Mouse (Mus musculus) adipocyte (in vitro differentiated cells): Measurements from ENCODE around the gene Man1b1.
A peak's percentile ranks its signal among the peaks of the same experiment; 100 is the strongest.

Source experiments
- DNase-seq: peaks from one replicate; pipeline ENCODE4 v3.0.0-alpha.2; 2016; ENCODE audit warnings: low spot score

Man1b1 gene

DNA sequence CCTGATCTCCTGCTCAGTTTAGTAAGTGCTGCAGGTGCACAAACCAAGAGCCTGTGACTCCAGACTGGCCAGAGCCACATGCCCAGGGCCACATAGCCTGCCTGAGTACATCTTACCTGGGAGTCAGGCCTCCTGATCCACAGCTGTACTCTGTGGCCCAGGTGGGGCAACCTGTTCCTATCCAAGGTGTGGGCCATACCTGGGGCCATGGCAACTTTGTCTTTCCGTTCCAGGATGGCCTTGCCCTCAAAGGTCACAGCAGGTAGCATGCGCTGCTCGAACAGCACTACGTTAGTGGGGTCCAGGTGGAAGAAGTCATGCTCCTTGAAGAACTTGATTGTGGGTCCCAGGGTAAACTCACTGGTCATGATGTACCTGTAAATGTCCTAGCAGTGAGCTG lies 32.2 kb downstream of the Man1b1 start:
- DNase-seq = no peak

DNA sequence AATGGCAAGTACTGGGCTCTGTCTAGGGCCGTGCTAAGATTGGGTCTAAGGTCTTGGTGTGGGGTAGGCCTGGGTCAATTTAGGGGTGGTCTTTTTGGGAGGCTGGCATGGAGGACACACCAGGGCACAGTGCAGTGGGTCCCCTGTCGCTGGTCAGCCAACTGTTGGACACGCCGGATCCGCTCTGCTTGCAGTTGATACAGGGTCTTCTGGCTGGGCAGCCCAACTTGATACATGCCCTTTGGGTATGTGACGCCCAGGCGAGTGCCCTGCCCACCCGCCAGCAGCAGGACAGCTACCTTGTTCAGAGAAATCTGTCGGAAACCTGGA lies 32.6 kb downstream of the Man1b1 start:
- no peak for DNase-seq

DNA sequence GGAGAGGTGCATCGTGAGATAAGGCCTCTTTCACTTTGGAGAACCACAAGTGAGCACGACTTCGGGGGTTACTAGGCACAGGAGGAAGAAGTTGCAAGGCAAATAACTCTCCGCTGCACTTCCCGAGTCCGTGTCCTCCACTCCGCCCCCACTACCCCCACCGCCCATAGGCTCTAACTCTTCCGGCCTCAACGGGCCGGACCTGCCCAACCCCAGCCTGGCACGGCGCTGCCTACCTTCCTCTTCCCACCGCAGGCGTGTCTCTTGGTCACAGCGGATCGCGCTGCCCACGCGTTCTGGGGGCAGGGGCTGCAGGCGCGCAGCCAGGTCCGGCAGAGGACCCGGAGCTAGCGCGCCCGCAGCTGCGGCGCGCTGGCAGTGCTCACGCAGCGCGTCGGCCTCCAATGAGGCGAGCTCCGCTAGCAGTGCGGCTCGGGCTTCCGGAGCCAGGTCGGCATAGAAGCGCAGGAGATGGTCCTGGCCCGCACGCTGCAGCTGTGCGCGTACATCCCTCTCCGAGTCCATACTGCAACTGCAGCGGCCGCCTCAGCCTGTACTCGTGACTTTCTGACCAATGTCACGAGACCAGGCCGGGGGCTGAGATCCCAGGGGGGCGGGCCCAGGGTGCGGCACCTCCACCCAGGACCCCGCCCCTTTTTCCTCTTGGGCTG lies 33.1 kb downstream of the Man1b1 start, which contains the start of gene Uap1l1:
Uap1l1 (minus strand) TSS at position 592 of the 671 bp plus-strand sequence.
- DNase-seq = peak; percentile 88

DNA sequence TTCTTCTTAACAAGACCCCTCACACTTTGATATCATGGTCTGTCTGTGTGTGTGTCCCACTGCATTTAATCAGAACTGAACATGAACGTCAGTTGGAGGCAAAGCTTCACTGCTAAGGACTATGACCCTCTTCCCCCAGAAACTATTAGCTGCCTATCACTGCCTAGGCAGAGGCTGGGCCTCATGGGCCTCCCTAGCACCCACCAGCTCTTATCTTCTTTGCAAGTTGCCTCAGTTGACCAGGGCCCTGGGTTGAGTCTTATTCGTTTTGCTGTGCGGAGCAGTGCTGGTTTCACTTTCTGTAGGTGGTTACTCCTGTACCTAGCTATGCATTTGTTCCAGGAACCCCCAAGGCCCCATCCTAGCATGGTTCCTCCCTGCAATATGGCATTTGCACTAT lies 37.9 kb downstream of the Man1b1 start:
- no peak for DNase-seq

DNA sequence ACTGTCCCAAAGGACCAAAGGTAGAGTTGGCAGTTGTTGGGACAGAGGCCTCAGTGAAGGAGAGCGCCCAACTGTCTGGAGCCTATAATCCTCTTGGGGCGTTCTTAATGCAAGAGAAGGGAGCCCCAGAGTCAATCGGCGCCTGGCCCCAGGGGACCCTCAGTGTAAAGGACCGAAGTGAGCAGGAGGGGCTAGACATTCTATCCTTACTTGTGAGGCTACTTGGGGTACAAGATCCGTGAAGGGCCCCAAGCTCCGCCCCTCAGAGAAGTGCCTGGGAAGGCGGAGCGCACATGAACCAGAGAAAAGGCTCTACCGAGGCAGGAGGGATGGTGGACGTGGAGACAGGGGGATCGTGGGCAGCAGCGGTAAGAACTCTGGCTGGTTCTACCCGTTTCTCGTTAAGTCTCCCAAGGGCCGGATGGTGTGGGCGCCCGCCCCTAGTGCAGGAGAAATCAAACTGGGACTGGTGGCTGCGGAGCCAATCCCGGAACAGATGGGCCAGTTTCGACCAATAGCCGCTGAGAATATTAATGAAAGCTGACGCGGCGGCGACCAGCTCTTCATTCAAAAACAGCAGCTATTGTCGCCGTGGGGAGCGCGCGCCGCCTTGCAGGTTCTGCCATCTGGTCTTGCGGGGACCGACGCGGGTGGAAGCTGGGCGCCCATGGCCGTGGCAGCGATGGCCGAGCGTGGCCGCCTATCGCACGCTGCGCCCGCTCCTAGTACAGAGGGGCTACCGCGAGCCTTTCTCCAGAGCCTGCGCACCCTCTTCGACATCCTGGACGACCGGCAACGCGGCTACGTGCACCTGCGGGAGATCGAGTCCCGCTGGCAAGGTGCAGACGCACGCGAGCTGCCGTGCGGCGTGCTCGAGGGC lies 39.9 kb downstream of the Man1b1 start, which contains the start of gene Sapcd2:
Sapcd2 (plus strand) TSS at position 558 of the 880 bp plus-strand sequence.
- peak; percentile 78 for DNase-seq

DNA sequence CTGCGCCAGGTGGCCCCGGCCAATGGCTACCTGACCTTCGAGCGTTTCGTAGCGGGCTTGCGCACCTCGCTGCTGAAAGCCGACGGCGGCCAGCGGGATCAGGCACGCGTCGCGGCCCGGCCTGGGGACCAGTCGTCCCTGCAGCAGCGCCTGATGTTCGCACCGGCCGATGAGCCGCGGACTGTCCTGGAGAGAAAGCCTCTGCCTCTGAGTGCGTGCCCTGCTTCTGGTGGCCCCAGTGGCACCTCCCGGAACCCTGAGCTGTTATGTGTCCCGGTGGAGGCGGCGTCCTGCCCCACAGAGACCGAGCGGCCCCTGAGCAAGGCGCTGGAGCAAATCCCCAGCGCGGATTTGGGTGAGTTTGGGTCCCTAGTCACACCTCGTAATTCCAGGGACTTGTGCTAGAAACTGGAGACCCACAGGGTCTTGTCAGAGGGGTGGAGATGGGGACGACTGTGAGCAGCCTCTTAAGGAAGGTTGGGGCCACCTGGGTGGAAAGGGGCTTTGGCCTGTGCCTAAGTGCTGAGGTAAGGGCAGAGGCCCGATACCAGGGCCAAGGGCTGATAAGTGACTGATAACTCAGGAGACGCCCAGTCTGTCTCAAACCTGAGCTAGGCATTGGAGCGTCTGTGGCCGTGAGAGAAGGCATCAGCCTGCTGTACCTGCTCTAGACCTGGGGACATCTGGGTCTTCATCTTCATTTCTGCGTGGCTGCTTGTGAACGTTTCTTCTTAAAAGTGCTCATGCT lies 40.7 kb downstream of the Man1b1 start:
- DNase-seq = no peak

DNA sequence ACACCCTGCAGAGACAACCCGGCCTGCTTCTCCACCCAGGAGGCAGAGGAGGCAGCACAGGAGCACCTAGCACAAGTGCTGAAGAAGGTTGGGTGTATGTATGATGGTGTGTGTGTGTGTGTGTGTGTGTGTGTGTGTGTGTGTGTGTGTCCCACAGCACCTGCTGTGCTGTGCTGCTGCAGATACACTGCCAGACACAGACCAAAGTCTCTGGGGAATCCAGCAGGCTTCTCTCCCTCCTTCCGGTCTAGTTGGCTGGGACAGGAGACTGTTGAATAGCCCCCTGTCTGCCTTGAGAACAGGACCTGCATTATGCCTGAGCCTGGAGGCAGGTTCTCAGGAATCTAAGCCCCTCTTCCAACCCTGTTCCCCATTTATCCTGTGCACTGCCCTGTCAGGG lies 41.3 kb downstream of the Man1b1 start:
- DNase-seq = no peak

DNA sequence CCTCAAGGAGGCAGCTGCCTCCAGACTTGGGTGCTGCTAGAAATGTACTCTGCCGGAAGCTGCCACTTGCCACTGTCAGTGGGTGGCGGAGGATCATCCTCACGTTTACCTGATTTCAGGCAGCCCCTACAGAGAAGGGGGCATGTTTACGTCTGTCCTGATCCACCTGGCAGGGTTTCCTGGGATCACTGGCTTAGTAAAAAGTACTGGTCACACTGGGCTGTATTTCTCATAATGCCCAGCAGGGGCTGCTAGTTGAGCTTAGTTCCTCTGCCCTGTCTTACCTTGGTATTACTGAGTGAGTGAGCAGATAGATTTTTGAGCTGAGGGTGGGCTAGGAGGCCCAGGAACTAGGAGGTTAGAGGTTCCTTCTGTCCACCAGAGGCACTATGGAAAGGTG lies 44.5 kb downstream of the Man1b1 start:
- peak; percentile 79 for DNase-seq

DNA sequence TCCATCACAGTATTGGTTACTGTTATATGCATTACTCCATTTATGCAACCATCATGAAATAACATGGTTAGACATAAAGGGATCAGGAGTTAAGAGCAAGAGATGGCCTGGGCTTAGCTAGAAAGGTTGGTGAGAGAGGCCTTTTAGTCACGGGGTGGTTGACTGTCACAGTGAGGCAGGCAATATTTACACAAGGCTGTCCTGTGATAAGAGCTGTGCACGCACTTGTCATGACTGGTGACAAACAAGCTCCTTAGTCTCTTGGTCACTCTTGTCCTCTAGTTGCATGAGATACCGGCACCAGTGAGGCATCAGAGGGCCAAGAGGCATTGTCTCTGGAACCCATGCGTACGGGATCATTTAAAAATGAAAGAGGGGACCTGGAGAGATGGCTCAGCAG lies 52.4 kb downstream of the Man1b1 start:
- no peak for DNase-seq

DNA sequence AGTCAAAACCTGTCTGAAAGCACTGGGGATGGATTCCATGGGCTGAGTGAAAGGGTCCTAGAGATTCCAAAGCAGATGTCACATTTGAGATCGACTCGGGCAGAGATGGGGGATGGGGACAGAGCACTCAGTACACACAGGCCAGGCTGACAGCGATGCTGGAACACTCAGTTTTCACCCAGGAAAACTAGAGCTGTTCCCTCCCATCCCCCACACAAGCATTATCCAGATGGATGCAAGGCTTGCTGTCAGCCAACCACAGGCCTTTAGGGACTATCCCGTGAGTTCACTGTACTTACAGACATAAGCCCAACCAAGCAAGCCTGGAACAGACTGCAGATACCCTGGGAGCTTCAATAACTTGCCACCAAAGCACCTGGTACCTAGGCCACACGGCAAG lies 59.1 kb downstream of the Man1b1 start:
- no peak for DNase-seq

DNA sequence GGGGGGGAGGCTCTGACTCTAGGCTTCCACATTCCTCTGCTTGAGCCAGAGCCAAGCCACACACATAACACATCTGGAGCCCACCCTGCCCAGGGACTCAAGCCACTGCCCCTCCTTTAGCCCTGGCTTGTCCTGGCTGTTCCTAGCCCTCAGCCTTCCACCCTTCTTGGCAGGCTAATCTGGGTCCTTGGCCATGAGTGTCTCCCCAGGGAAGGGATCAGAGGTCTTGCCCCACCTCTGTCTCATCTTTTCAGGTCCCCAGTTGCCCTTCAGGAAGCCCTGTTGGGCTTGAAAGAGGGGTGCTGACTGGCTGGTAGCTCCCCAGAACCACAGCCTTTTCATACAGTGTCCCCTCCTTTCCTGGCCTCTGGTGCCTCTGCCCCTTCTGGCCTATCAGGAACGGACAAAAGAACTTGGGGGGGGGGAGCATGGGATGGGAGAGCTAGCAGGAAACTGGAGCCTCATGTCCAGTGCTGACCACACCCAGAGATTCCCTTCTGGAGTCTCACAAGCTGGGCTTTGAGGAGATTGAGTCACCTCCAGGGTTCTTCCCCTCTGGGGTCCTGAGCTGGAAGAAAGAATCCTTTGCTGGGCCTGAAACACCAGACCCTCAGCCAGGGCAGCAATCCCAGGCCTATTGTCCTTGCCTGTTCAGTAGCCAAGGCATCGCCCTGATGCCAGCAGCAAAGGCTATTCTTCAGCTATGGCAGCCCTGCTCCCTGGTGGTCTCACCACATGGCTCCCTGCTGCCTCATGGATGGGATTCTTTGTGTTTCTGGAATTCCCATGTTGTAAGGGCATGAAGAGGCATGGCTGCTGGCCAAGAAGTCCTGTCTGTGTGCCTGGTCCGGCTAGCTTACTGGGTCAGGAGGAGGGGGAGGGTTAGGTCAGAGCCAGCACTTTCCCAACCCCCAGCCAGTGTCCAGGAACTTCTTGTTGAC lies 62.4 kb downstream of the Man1b1 start:
- DNase-seq = peak; percentile 88

DNA sequence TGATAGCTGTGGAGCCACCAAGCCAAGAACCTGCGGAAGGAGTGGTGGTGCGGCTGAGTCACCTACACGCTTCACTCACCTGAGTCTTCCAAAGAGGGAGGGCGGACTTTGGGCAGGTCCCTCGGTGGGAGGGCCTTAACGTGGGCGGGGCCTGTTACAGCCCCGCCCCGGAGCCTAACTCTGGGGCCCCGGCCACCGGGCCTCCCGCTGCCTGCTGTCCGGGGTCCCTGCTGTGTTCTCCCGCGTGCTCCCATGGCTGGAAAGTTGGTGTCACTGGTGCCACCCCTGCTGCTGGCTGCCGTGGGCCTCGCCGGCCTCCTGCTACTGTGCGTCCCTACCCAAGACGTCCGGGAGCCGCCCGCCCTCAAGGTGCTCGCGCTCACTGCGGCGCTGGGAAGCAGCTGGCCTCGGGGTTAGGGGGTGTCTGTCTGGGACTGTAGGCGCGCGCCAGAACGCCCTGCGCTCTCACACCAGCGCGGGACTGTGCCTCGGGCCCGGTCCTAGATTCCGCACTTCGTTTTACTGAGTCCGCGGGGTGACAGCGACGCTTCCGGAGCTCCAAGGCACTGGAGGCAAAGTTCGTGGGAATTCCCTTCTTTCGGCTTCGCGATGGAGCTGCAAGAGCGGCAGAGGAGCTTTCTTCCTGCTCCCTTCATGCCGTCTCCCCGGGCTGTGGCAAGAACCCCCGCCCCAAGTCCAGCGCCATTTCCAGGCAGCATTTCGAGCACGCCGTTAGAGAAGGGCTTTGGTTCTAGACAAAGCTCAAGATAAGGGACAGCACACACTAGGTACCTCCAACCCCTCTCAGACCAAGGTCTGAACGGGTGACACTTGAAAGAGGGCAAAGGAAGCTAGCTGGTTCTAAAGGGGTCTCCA lies 63.8 kb downstream of the Man1b1 start, which contains the start of gene Entpd2:
Entpd2 (plus strand) TSS at position 154 of the 876 bp plus-strand sequence.
- DNase-seq = no peak

DNA sequence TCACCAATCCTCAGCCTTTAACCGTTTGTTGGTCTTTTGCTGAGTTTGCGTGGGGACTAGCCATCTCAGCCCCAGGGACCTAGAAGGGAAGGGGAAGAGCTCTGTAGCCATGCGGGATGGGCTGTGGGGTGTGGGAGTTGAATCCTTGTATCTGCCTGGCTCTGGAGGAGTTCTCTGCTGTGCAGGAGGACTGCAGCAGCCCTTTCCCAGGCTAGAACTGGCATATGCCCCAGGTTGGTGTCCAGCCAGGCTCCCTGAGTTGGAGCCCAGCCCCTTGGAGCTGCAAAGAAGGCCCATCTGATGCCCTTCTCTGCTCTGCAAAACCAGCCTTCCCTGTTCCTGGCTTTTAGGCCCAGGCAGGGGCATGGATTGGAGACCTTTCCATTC lies 64.5 kb downstream of the Man1b1 start:
- peak; percentile 78 for DNase-seq

DNA sequence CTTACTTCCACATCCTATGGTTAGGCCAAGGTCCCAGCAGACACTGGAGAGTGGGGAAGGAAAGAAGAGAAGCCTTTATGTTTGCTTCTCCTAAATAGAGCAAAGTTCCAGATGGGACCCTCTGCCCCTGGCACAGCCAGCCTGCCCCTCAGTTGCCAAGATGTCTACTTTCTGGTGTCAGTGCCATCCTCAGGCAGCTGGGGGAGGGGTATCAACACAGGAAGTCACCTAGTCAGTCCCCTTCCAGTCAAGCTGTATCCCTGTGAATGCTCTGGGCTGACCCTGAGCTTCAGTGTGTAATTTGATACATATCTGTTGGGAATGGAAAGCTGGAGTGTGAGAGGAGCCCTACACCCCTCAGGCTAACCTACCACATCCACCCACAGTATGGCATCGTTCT lies 64.9 kb downstream of the Man1b1 start:
- no peak for DNase-seq

DNA sequence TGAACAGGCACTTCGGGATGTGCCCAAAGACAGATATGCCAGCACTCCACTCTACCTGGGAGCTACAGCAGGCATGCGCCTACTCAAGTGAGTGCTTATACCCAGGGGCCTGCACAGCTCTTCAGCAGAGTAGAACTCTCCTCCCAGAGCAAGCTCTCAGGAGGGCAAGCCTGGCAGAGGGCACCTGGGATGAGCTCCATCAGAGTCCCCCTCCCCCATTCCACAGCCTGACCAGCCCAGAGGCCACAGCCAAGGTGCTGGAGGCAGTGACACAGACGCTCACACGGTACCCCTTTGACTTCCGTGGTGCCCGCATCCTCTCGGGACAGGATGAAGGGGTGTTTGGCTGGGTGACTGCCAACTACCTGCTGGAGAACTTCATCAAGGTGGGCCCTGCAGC lies 65.9 kb downstream of the Man1b1 start:
- no peak for DNase-seq

DNA sequence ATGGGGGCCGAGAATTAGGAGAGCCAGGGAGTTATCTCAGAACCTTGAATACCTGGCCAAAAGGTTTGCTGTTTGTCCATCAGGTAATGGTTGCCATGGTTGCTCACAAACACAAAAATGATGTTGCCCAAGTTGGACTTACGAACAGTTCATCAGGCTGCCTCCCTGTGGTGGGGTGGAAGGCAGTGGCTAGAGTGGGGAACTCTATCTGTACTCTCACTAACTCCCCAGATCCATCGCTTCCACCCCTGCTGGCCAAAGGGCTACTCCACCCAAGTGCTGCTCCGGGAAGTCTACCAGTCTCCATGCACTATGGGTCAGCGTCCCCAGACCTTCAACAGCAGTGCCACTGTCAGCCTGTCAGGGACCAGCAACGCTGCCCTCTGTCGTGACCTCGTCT lies 66.9 kb downstream of the Man1b1 start, which contains the start of gene Npdc1:
Npdc1 (plus strand) TSS at position 301 of the 400 bp plus-strand sequence.
- DNase-seq = no peak

DNA sequence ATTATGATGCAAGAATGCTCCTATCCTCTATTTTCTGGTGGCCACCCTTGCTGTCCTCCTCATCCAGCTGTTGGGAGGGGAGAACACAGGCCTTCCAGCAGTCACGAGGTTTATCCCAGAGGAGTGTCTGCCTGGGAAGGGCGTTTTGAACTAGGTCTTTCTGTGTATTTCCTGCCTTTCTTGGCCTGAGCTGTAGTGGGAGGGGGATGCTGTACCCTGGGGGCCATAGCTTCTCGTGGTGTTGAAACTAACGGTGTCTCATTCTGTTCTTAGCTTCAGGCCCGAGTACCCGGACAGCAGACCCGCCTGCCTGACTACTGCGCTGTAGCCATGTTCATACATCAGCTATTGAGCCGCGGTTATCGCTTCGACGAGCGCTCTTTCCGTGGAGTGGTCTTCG lies 68.2 kb downstream of the Man1b1 start:
- no peak for DNase-seq

DNA sequence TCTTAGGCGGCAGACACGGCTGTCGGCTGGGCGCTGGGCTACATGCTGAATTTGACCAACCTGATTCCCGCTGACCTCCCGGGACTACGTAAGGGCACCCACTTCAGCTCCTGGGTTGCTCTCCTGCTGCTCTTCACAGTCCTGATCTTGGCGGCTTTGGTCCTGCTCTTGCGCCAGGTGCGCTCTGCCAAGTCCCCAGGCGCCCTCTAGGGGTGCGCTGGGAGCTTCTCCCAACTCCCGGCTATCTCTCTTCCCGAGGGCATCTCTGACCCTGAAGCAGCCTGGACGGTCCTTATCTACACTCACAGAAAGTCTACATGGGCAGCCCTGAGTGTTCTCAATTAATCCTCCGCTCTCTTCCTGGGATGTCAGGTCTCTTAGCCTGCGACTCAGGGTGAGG lies 68.6 kb downstream of the Man1b1 start:
- DNase-seq = peak; percentile 53
